Mouse (Mus musculus) R1 (cell line): ENCODE data around the gene Foxk1.
A peak's percentile ranks its signal among the peaks of the same experiment; 100 is the strongest.

ENCODE experiments used
- DNase-seq: peaks from one replicate; pipeline ENCODE4 v3.0.0-alpha.2; 2018; ENCODE audit warnings: low read depth, low spot score

Foxk1 gene

DNA sequence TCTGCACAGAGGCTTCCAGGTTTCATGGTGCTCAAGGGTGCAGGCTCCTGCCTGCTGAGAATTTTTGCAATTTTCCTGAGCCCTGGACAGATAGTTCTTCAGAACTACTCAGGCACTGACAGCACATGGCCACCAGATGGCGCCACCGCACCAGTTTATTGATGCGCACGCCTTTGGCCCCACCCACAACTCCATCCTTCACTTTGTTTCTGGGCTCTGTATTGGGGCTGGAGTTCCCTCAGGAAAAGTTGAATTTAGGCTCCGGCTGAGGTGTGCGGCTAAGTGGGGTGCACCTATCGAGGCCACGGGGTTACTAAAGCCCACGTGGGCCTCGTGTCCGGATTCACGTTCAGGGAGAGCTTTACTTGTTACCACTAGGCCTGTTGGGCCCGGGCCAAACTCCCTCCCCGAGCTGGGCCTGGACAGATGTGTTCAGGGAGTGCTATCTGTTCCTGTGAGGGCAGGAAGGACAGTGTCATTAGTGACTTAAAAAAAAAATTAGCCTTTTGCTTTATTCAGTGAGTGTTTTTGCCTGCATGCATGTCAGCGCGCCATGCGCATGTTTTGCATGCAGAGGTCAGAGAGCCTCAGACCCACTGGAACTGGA is 77.6 kb downstream of the Foxk1 start:
- peak; percentile 89 for DNase-seq

DNA sequence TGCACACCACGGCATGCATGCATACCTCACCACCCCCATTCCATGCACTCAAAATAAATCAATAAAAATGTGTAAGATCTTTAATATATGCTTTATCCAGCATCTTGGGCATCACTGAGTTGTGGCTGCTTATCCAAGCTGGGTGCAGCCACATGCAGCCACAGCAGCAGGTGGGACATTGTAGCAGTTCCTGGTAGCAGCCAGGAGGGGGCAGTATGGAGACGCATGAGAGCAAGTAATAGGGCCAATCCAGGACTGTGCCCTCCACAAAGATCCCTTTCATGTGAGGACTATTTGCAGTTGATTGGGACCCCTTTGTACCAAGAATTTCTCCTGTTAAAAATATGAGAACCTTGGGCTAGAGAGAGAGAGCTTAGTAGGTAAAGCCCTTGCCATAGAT is 81.2 kb downstream of the Foxk1 start:
- DNase-seq, result peak; percentile 85

GRCm38 (mm10) chr5:142483581-142483980 is 82.3 kb downstream of the Foxk1 start:
- peak; percentile 73 for DNase-seq

GRCm38 (mm10) chr5:142486654-142487053 is 85.4 kb downstream of the Foxk1 start:
- DNase-seq, result no peak

GRCm38 (mm10) chr5:142489955-142490707 is 88.8 kb downstream of the Foxk1 start:
- no peak for DNase-seq

DNA sequence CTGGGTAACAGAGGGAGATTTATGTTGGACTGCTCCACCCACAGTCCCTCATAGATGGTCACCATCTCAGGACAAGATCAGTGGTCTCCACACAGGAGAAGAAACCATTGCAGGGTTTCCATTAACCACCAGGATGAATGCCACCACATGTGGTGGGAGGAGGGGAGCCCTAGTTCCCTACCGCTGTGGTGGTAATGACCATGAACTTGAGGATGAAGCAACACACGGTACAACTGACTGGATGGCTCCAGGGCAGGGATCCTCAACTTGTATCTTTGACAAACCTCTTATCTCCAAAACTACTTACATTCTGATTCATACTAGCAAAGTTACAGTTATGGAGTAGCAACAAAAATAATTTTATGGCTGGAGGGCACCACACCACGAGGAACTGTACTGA is 92.0 kb downstream of the Foxk1 start:
- DNase-seq, result no peak

GRCm38 (mm10) chr5:142495321-142496096 is 94.2 kb downstream of the Foxk1 start:
- peak; percentile 35 for DNase-seq

DNA sequence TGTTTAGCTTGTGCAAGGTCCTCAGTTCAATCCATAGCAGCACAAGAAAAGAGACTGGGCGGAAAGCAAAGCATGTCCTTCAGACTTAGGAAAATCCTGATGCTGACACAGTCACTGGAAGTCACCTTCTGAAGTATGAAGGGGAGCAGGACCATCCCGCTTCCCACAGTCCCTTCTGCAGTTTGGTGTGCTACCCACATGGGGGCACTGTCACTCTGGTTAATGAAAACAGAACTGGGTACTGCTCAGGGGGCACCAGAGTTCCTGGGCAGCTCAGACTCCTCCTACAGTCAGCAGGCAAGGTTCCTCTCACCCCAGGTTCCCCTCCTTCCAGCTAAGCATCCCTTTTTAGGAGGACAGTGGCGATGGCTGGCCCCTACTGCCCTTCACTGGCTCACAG is 97.7 kb downstream of the Foxk1 start:
- peak; percentile 72 for DNase-seq

DNA sequence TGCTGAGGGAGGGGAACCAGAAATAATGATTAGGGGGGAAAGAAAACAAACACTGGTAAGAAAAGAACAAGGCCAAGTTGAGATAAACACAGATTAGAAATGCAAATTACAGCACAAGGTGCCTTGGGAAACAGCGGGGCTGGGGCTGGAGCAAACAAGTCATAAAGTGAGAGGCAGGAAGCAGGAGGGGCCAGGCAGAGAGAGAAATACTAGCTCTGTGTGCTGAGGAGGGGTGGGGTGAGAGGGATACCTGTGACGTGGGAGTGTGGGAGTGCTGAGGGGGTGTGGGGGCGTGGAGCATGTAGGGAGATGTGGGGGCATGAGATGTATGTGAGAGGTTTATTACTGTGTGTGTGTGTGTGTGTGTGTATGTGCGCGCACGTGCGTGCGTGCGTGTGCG is 99.6 kb downstream of the Foxk1 start:
- no peak for DNase-seq

GRCm38 (mm10) chr5:142502414-142502813 is 101.1 kb downstream of the Foxk1 start:
- peak; percentile 92 for DNase-seq

- DNase-seq, result no peak
These were observed 102.9 kb downstream of the Foxk1 start for GRCm38 (mm10) chr5:142504175-142504574.

- DNase-seq, result peak; percentile 45
These were observed 104.6 kb downstream of the Foxk1 start for GRCm38 (mm10) chr5:142505695-142506423.

DNA sequence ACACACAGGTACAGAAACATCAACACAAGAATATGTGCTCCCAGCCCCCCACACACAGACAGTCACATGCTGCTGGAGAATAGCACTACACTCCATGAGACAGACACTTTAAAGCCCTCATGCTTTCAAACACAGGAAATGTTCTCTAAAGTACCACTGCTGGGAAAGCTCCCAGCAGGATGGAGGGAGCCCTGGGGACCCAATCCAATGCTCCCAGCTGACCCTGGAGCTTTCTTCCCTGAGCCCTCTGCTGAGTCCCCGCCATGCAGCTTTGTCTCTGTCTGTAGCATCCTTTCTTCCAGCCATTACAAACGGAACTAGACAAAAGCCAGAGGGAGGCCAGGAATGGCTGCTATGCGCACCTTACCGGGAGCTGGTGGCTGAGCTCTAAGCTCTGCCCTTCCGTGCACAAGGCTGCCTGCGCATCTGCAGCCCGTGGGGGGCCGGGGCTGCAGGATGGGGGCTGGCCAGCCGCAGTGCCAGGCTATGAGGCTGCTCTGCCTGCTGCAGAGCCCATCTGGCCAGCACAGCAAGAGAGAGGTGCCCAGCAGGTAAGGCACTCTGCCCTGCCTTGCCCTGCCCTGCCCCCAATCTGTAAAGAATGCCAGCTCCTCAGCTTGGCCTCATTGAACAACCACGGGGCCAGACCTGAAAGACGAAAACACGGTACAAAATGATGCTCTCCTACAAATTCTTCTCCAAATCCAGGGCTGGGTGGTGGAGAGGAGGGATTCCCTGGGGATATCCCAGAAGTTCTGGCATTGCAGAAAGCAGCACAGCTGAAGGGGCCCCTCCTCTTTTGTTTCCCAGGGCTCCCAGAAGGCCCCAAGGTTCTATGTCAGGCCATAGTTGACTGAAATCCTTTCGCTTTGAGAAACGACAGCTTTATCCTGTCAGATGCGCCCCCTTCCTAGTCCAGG is 108.1 kb downstream of the Foxk1 start:
- DNase-seq, result peak; percentile 59

- no peak for DNase-seq
These were observed 108.7 kb downstream of the Foxk1 start for GRCm38 (mm10) chr5:142510061-142510414.
